Mouse (Mus musculus): ENCODE results near the gene Mxd4. TPM values are rescaled to one million over a fixed set of nuclear protein-coding genes. Genes with fewer than 3 reads are reported as not detected.
A peak's percentile ranks its signal among the peaks of the same experiment; 100 is the strongest.

The Mxd4 gene
- polyA plus RNA-seq, 1 experiment, result 89.3 TPM

DNA sequence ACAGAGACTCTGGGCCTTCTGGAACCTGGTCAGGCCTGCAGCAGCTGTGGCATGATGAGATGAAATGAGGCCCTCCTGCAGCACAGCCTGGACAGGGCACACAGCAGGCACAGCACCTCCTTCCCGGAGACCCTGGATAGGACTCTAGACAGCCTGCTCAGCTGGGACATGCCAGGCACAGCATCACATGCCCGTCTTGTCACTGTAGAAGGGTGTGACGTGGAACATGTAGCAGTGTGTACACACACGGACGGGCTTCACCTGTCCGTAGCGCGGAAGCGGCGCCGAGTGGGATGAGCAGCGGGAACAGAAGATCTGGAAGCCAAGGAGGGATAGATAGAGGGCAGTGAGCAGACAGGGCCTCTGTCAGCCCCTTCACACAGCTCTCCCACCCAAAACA, 8.3 kb upstream of the Mxd4 start:
- DNase-seq (ENCODE audit: low read depth), result no peak
- TF ChIP-seq CTCF (IDR thresholded peaks at IDR 0.05; ENCODE audit: borderline replicate concordance, extremely low read depth, insufficient read depth, insufficient read length), result no peak
- TF ChIP-seq POLR2A (IDR thresholded peaks at IDR 0.05; ENCODE audit: borderline replicate concordance, extremely low read depth, insufficient read depth, insufficient read length, poor library complexity, severe bottlenecking), result no peak

DNA sequence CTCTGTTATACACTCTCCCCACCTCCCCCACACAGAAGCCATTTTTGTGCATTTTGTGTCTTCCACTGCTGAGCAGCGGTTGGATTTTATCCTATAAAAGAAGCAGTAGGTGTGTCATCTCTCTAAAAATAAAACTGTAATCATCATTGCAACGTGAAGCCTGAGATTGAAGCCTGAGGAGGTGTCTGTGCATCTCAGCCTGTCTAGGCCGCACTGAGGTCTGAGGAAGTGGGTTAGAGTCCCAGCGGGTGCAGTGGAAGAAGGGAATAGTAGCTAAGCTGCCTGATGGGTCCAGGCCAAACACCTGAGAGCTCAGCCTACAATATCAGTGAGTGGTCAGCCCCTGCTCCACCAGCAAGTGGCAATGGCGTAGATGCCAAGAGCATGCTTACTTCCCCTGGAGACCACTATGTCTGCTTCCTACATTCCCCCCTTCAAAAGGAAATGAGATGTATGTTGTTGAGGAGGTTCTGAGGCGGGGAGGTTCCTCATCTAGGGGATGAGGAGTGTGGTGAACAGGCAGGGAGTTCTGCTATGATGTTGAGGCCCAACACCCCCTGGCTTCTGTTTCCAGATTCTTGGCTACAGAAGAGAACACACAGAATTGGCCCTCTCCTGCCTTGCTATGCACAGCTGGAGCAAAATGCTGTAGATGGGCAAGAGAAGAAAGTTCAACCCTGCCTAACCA, 7.6 kb upstream of the Mxd4 start:
- DNase-seq (ENCODE audit: low read depth), result no peak
- no peak for TF ChIP-seq POLR2A (IDR thresholded peaks at IDR 0.05; ENCODE audit: borderline replicate concordance, extremely low read depth, insufficient read depth, insufficient read length, poor library complexity, severe bottlenecking)
- no peak for TF ChIP-seq CTCF (IDR thresholded peaks at IDR 0.05; ENCODE audit: borderline replicate concordance, extremely low read depth, insufficient read depth, insufficient read length)

DNA sequence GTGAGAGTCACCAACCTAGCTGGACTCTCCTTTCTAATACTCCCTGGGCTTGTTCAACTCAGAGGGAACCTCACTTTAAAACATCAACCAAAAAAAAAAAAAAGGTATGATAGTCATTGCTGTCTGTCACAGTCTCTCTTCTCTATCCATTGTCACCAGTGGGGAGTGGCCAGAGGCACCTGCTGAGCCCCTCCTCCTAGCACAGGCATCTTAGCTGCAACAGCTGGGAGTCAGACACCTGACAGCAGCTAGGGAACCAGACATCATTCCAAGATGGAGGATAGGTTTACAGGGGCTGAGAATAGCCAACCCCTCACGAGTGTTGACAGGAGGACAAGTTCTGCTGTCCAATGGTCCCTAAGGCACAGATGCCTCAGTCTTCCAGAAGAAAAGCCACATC, 6.9 kb upstream of the Mxd4 start:
- TF ChIP-seq POLR2A (IDR thresholded peaks at IDR 0.05; ENCODE audit: borderline replicate concordance, extremely low read depth, insufficient read depth, insufficient read length, poor library complexity, severe bottlenecking) (no peak), CTCF (IDR thresholded peaks at IDR 0.05; ENCODE audit: borderline replicate concordance, extremely low read depth, insufficient read depth, insufficient read length) (no peak)
- DNase-seq (ENCODE audit: low read depth), result no peak

DNA sequence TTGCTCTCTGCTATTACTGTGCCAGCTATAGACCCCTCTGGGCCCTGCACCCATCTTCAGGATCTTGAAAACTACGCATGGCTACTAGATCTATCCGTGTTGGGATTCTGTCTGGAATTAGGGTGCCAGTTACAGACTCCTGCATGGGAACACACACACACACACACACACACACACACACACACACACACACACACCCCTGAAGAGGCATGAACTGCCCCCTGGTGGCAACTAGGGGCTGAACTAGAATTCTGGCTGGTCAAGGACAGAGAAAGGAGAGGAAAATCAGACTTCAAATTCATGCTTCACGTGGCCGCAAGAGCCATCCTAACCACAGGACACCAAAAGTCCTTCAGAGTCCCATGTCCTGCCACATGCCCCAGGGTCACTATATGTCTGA, 4.3 kb upstream of the Mxd4 start:
- no peak for DNase-seq (ENCODE audit: low read depth)
- TF ChIP-seq POLR2A (IDR thresholded peaks at IDR 0.05; ENCODE audit: borderline replicate concordance, extremely low read depth, insufficient read depth, insufficient read length, poor library complexity, severe bottlenecking) (no peak), CTCF (IDR thresholded peaks at IDR 0.05; ENCODE audit: borderline replicate concordance, extremely low read depth, insufficient read depth, insufficient read length) (peak; percentile 47; the same call in 1 of the 2 replicates)

DNA sequence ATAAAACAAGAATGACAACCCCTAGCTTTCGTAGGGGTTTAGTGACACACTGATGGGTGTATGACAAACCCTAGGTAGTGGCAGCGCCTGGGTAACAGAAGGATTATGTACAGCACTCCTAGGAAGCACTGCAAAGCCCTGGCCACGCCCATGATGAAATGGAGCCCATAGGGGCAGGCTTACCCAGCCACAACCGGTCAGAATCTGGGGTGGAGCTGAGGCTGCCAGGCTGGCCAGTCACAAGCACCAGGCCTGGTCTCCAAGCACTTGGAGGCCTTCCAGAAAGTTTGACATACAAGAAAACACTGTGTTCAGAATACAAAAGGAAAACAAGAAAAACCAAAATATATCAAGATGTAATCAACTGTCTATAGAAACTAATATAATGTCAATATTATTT, 3.5 kb upstream of the Mxd4 start:
- TF ChIP-seq CTCF (IDR thresholded peaks at IDR 0.05; ENCODE audit: borderline replicate concordance, extremely low read depth, insufficient read depth, insufficient read length) (no peak), POLR2A (IDR thresholded peaks at IDR 0.05; ENCODE audit: borderline replicate concordance, extremely low read depth, insufficient read depth, insufficient read length, poor library complexity, severe bottlenecking) (no peak)
- no peak for DNase-seq (ENCODE audit: low read depth)

DNA sequence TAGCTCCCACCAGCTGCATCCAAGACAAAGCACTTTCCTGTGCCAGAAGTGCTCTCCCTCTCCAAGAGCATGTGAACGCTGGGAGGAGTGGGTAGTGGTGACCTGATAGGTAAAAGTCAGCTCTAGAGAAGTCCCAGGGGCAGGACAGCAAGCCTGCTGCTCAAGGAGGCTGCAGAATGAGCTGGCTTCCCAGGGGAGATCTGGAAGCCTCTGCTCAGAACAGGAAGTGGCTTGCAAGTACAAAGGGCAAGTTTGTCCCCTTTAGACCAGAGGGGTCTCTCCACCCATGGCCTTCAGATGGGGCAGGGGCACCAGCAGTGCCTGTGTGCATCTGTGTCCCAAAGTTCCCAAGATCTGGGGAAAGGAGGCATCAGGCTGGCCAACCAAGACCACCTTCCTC, 2.0 kb upstream of the Mxd4 start:
- TF ChIP-seq POLR2A (IDR thresholded peaks at IDR 0.05; ENCODE audit: borderline replicate concordance, extremely low read depth, insufficient read depth, insufficient read length, poor library complexity, severe bottlenecking) (no peak), CTCF (IDR thresholded peaks at IDR 0.05; ENCODE audit: borderline replicate concordance, extremely low read depth, insufficient read depth, insufficient read length) (no peak)
- DNase-seq (ENCODE audit: low read depth), result no peak

DNA sequence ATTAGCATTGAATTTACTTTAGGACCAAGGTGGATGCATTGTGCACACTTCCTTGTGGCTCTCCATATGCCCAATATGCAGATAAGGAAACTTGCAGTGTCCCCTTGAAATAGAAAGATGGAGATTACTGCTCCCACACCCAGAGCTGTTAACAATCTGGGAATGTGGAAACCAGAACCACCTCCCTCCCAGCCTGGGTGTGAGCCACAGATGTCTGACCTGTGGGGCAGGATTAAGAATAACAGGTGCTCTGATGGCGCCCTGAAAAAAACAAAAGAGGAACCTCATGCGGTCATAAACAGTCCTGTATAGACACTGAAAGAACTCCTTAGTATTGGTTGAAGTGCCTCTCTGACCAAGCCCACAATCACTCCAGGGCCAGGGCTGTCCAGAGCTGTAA, 1.3 kb upstream of the Mxd4 start:
- DNase-seq (ENCODE audit: low read depth), result no peak
- TF ChIP-seq POLR2A (IDR thresholded peaks at IDR 0.05; ENCODE audit: borderline replicate concordance, extremely low read depth, insufficient read depth, insufficient read length, poor library complexity, severe bottlenecking) (no peak), CTCF (IDR thresholded peaks at IDR 0.05; ENCODE audit: borderline replicate concordance, extremely low read depth, insufficient read depth, insufficient read length) (no peak)

DNA sequence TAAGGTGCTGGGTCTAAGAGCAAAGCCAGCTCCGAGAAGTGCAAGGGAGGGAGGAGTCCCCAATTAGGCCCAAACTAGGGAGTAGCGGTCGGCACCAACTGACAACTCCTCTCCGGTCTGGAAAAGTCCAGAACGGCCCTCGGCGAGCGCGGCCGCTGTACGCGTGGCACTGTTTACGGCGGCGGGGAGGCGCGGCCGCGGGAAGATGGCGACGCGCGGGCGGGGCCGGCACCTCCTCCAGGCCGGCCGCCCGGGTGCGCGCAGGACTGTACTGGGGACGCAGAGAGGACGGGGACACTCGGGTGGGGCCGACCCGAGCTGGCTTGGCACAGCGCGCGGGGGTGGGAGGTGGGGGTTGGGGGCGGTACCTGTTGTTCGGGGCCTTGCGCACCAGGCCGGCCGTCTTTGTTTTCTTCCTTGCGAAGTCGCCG, 544 bp downstream of the Mxd4 start:
- no peak for DNase-seq (ENCODE audit: low read depth)
- TF ChIP-seq POLR2A (IDR thresholded peaks at IDR 0.05; ENCODE audit: borderline replicate concordance, extremely low read depth, insufficient read depth, insufficient read length, poor library complexity, severe bottlenecking) (no peak), CTCF (IDR thresholded peaks at IDR 0.05; ENCODE audit: borderline replicate concordance, extremely low read depth, insufficient read depth, insufficient read length) (no peak)

DNA sequence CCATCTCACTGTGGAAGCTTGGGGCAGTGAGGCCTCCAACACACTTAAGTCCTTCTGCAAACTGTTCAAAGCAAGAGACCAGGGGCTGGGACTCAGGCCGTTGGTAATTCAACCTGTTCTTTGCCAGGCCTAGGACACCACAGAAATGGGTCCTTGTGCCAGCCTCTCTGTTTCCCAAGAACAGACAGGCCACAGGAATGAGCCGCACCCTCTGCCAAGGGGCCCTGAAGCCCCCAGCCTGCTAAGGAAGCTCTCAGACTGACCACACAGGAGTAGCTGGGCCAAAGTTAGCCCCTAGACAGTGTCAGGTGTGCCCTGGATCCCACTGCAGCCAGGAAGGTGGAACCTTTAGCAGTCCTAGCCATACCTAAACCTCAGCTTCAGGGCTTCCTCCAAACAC, 1.1 kb downstream of the Mxd4 start:
- no peak for DNase-seq (ENCODE audit: low read depth)
- TF ChIP-seq CTCF (IDR thresholded peaks at IDR 0.05; ENCODE audit: borderline replicate concordance, extremely low read depth, insufficient read depth, insufficient read length), result no peak

DNA sequence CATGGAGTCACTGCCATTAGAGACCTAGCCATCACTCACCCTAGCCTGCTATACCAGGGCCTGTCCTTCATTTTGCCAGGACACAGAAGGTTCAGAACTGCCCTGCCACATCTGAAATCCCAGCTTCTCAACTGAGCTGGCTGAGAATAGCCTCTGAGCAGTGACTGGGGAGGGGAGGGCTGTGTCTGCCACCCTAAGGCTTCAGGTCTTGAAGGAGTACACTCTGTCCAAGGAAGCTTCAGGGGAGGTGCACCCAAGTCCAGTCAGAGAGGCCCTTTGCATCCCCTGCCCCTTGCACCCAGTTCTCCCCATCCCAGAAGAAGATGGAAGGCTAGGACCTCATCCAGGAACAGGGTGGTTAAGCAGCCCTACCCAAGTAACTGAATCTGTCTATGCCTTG, 1.7 kb downstream of the Mxd4 start:
- TF ChIP-seq CTCF (IDR thresholded peaks at IDR 0.05; ENCODE audit: borderline replicate concordance, extremely low read depth, insufficient read depth, insufficient read length), result no peak
- TF ChIP-seq POLR2A (IDR thresholded peaks at IDR 0.05; ENCODE audit: borderline replicate concordance, extremely low read depth, insufficient read depth, insufficient read length, poor library complexity, severe bottlenecking), result no peak
- DNase-seq (ENCODE audit: low read depth), result no peak

DNA sequence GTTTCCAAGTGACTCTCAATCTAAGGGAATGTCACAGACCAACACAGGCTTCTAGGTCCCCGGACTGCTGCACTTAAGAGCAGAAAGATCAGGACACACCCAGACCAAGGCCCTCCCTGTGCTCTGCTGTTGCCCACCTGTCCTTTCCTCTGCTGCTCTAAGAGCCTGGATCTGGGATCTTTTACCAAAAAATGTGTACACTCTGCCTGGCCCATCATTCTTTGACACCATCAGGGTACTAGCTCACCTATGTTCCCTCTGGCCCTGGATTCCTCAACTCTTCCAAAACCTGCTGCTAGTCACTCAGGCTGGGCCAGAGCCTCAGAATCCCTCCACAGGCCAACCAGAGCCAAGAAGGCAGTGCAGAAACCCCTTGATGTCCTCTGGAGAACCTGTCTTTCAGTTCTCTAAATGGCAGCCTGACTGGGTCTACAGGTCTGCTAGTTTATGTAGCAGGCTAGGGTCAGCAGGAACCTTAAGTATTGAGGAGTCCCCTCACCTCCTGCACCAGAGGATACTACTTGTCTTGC, 2.4 kb downstream of the Mxd4 start:
- no peak for DNase-seq (ENCODE audit: low read depth)
- no peak for TF ChIP-seq CTCF (IDR thresholded peaks at IDR 0.05; ENCODE audit: borderline replicate concordance, extremely low read depth, insufficient read depth, insufficient read length)
- no peak for TF ChIP-seq POLR2A (IDR thresholded peaks at IDR 0.05; ENCODE audit: borderline replicate concordance, extremely low read depth, insufficient read depth, insufficient read length, poor library complexity, severe bottlenecking)

DNA sequence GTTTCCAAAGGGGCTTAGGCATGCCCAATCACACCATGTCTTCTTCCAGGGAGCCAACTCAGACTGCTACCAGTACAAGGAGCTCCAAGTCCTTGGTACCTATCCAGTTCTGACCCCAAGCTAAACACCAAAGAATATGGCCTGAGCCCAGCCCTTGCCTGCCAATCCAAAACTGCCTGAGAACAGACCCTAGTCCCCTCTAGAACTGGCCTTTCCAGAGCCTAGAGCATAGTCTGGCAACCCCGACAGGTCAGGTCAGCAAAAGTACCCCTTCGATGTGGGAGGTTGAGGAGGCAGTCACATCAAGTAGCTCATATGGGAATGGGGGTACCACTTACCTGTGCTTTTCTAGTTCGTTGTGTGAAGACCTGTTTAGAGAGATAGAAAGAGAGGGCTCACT, 3.5 kb downstream of the Mxd4 start:
- DNase-seq (ENCODE audit: low read depth), result no peak
- TF ChIP-seq CTCF (IDR thresholded peaks at IDR 0.05; ENCODE audit: borderline replicate concordance, extremely low read depth, insufficient read depth, insufficient read length), result no peak
- no peak for TF ChIP-seq POLR2A (IDR thresholded peaks at IDR 0.05; ENCODE audit: borderline replicate concordance, extremely low read depth, insufficient read depth, insufficient read length, poor library complexity, severe bottlenecking)

Data from brain, embryonic 14.5 days (tissue).